Mouse (Mus musculus): ENCODE results near the gene Dll3.

DNA sequence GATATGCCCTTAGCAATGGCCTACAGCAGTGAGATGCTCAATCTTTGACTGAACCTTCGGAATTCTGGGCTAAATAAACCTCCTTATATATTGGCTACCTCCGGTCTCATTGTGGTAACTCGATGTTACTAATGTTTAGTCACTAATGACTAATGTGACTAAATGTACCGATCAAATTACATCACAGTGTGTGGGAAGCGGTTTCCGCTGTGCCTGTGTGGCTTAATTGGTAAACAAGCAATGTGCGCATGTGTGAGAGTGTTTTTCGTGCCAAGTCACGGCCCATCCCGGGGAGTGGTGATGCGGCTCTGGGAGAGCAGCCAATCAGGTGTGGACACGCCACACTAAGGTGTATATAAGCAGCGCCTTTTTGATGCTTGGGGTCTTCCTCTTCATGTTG, 36.6 kb downstream of the Dll3 start:
- TF ChIP-seq POLR2A (IDR thresholded peaks at IDR 0.05; ENCODE audit: low read depth, low read length) (no peak), CTCF (IDR thresholded peaks at IDR 0.05; ENCODE audit: extremely low read depth, insufficient read depth, insufficient read length, insufficient replicate concordance) (no peak)

All from spleen, adult 2 months (tissue).